Mouse (Mus musculus) T-helper 2 cell (primary cell): ENCODE measurements around the gene Rnf26.

Experiments used
- in situ Hi-C: fragments of 300-600 bp; cut with MboI, MseI; formaldehyde crosslinking; loops from one replicate; pipeline ENCODE4 v1.15.1; 2025; ENCODE audit warnings: high pct_unique_total_duplicates

Rnf26 gene

GRCm38 (mm10) chr9:44113105-44113789, at the start of gene Rnf26, which contains the start of gene Gm49380:
Rnf26 (minus strand) TSS chr9:44113517.
Gm49380 (minus strand) TSS chr9:44113500.
- in situ Hi-C loops, result no loop called here

GRCm38 (mm10) chr9:44159886-44160285, 46.6 kb upstream of the Rnf26 start:
- in situ Hi-C loops, result loop anchor here (10.0 kb wide), 1 partner anchor 1045 kb away; the partner anchor contains the start of gene Tmprss4

GRCm38 (mm10) chr9:44147290-44147689, 34.0 kb upstream of the Rnf26 start:
- in situ Hi-C loops, result no loop called here

- in situ Hi-C loops, result no loop called here
Measured at GRCm38 (mm10) chr9:44144718-44145060, 31.4 kb upstream of the Rnf26 start.

- in situ Hi-C loops, result no loop called here
Measured at GRCm38 (mm10) chr9:44144023-44144717, 30.9 kb upstream of the Rnf26 start.

- in situ Hi-C loops, result no loop called here
Measured at GRCm38 (mm10) chr9:44143421-44143820, 30.1 kb upstream of the Rnf26 start.

- in situ Hi-C loops, result no loop called here
Measured at GRCm38 (mm10) chr9:44141951-44142350, 28.6 kb upstream of the Rnf26 start.

GRCm38 (mm10) chr9:44137846-44138245, 24.5 kb upstream of the Rnf26 start:
- in situ Hi-C loops, result no loop called here

GRCm38 (mm10) chr9:44135731-44136411, 22.6 kb upstream of the Rnf26 start:
- in situ Hi-C loops, result no loop called here

- in situ Hi-C loops, result no loop called here
Measured at GRCm38 (mm10) chr9:44134851-44135730, 21.8 kb upstream of the Rnf26 start.

GRCm38 (mm10) chr9:44134101-44134850, 21.0 kb upstream of the Rnf26 start, which contains the start of gene Mcam:
Mcam (plus strand) TSS chr9:44134469.
- in situ Hi-C loops, result no loop called here

- in situ Hi-C loops, result no loop called here
Measured at GRCm38 (mm10) chr9:44133287-44133686, 20.0 kb upstream of the Rnf26 start.

- in situ Hi-C loops, result no loop called here
Measured at GRCm38 (mm10) chr9:44132200-44132599, 18.9 kb upstream of the Rnf26 start.

- in situ Hi-C loops, result no loop called here
Measured at GRCm38 (mm10) chr9:44131276-44131590, 17.9 kb upstream of the Rnf26 start.

- in situ Hi-C loops, result no loop called here
Measured at GRCm38 (mm10) chr9:44130581-44131275, 17.4 kb upstream of the Rnf26 start.

GRCm38 (mm10) chr9:44130034-44130433, 16.7 kb upstream of the Rnf26 start:
- in situ Hi-C loops, result no loop called here

GRCm38 (mm10) chr9:44129633-44130032, 16.3 kb upstream of the Rnf26 start:
- in situ Hi-C loops, result no loop called here

GRCm38 (mm10) chr9:44127351-44127801, 14.1 kb upstream of the Rnf26 start:
- in situ Hi-C loops, result no loop called here

GRCm38 (mm10) chr9:44126746-44127145, 13.4 kb upstream of the Rnf26 start:
- in situ Hi-C loops, result no loop called here
